Mouse (Mus musculus): ENCODE measurements at regions not wholly inside any gene's neighbourhood (a gene's known extent, or its start where the extent isn't known, plus 50 kb on each side); places are given as distances from the start of the nearest gene placed in this dataset.

DNA sequence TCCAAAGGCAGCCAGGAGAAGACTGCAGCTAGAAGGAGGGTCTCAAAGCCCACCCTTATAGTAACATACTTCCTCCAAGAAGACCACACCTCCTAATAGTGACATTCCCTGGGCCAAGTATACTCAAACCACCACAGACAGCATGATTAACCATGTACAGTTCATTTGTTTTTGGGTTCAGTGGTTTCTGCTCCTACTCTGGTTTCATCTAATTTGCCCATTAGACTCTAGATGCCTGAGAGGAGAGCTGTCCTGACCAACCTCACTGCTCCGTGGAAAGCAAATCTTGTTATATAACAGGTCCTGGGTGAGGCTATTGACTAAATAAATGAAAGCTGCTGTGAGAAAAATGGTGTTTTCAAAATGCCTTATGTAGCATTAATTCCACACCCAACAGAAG, 272.2 kb downstream of the Hace1 start:
- Histone ChIP-seq H3K9me3 (ENCODE audit: low read length) (no peaks in the 10 kb centered on the region), H3K27me3 (ENCODE audit: insufficient read depth, low read length) (no peaks in the 10 kb centered on the region), H3K4me3 (ENCODE audit: low read depth, low read length) (no peak overlapping the region), H3K36me3 (ENCODE audit: insufficient read depth, low read length) (no peaks in the 10 kb centered on the region), H3K4me1 (ENCODE audit: insufficient read depth, low read length) (no peaks in the 10 kb centered on the region), H3K9ac (replicated peaks; ENCODE audit: low read length, poor library complexity, severe bottlenecking) (no peak overlapping the region), H3K4me2 (ENCODE audit: low read depth, low read length, poor library complexity, severe bottlenecking) (no peak overlapping the region), H3K27ac (ENCODE audit: low read depth, low read length) (no peak overlapping the region)
- WGBS, result 79% methylated on average over 1 of the region's 1 CpGs
- DNase-seq (ENCODE audit: low spot score) (no peak), ATAC-seq (ENCODE audit: low FRiP score) (no peak)
- TF ChIP-seq CTCF (IDR thresholded peaks at IDR 0.05), result no peak

DNA sequence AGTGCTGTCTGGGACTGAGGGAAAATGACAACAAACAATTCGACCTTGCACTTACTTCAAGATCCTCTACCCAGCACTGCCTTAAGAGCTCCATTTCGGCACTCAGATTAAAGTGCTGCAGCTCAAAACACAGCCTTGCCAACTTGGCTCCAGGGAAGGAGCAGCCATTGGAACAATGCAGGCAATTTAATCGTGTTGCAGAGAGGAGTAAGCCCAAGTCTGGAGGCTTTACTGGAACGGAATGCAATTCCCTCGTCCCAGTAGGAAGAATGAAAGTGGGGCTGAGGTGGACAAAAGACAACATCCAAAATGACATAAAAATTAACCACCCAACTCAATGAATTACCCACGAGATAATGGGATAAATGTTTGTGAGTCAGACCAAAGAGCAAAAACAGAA, 273.0 kb downstream of the Hace1 start:
- H3K27me3 ChIP-seq (ENCODE audit: insufficient read depth, low read length), result no peaks in the 10 kb centered on the region
- WGBS, result 25% methylated on average over 6 of the region's 6 CpGs
- TF ChIP-seq CTCF (IDR thresholded peaks at IDR 0.05), result no peak
- H3K9me3 ChIP-seq (ENCODE audit: low read length), result no peaks in the 10 kb centered on the region
- H3K27ac ChIP-seq (ENCODE audit: low read depth, low read length), result no peak overlapping the region
- no peak overlapping the region for H3K9ac ChIP-seq (replicated peaks; ENCODE audit: low read length, poor library complexity, severe bottlenecking)
- no peak for ATAC-seq (ENCODE audit: low FRiP score)
- no peaks in the 10 kb centered on the region for H3K4me1 ChIP-seq (ENCODE audit: insufficient read depth, low read length)
- no peak overlapping the region for H3K4me2 ChIP-seq (ENCODE audit: low read depth, low read length, poor library complexity, severe bottlenecking)
- no peak overlapping the region for H3K4me3 ChIP-seq (ENCODE audit: low read depth, low read length)
- DNase-seq (ENCODE audit: low spot score), result no peak
- H3K36me3 ChIP-seq (ENCODE audit: insufficient read depth, low read length), result no peaks in the 10 kb centered on the region

DNA sequence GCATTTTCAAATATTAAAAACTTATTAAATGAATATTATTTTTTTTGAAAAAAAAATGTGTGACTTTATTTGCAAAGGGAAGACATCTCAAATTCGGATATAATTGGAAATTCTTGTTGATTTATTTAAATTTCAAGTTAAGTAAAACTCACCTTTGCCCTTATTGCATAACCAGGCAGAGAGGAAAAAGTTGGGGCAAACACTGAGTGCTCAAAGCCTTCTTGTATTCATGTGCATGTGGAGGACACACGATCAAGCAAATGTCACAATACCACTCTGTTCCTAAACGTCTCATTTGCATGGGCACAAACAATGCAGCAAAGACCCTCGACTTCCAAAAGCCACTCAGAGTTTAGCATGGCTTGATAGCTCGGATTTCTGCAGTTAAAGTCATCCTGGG, 275.1 kb downstream of the Hace1 start:
- ATAC-seq (ENCODE audit: low FRiP score) (no peak), DNase-seq (ENCODE audit: low spot score) (no peak)
- no peak for TF ChIP-seq CTCF (IDR thresholded peaks at IDR 0.05)
- H3K4me2 ChIP-seq (ENCODE audit: low read depth, low read length, poor library complexity, severe bottlenecking), result no peak overlapping the region
- H3K36me3 ChIP-seq (ENCODE audit: insufficient read depth, low read length), result no peaks in the 10 kb centered on the region
- no peak overlapping the region for H3K9ac ChIP-seq (replicated peaks; ENCODE audit: low read length, poor library complexity, severe bottlenecking)
- H3K4me1 ChIP-seq (ENCODE audit: insufficient read depth, low read length), result no peaks in the 10 kb centered on the region
- no peaks in the 10 kb centered on the region for H3K27me3 ChIP-seq (ENCODE audit: insufficient read depth, low read length)
- no peak overlapping the region for H3K27ac ChIP-seq (ENCODE audit: low read depth, low read length)
- WGBS, result 62% methylated on average over 5 of the region's 5 CpGs
- H3K9me3 ChIP-seq (ENCODE audit: low read length), result no peaks in the 10 kb centered on the region
- no peak overlapping the region for H3K4me3 ChIP-seq (ENCODE audit: low read depth, low read length)

DNA sequence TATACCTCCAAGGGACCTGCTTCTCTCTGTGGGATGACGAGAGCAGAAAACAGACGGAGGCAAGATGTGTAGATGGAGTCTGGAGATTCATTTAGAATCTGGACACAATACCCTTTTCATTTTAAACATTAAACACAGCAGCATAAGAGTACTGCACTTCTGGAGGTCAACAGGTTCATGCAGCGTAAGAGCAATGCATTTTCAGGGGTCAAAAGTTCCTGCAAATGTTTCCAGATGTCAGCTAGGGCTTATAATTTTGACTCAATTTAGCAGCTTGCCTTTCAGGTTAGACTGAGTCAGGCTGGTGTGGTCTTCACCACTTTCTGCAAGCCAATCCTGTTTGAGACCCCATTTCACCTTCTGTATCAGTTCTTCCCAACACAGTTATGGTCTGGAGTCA, 277.9 kb downstream of the Hace1 start:
- ATAC-seq (ENCODE audit: low FRiP score) (no peak), DNase-seq (ENCODE audit: low spot score) (no peak)
- TF ChIP-seq CTCF (IDR thresholded peaks at IDR 0.05), result no peak
- Histone ChIP-seq H3K4me2 (ENCODE audit: low read depth, low read length, poor library complexity, severe bottlenecking) (no peak overlapping the region), H3K27ac (ENCODE audit: low read depth, low read length) (no peak overlapping the region), H3K4me3 (ENCODE audit: low read depth, low read length) (no peak overlapping the region), H3K27me3 (ENCODE audit: insufficient read depth, low read length) (no peaks in the 10 kb centered on the region), H3K4me1 (ENCODE audit: insufficient read depth, low read length) (no peaks in the 10 kb centered on the region), H3K36me3 (ENCODE audit: insufficient read depth, low read length) (no peaks in the 10 kb centered on the region), H3K9ac (replicated peaks; ENCODE audit: low read length, poor library complexity, severe bottlenecking) (no peak overlapping the region), H3K9me3 (ENCODE audit: low read length) (no peaks in the 10 kb centered on the region)
- WGBS, result 84% methylated on average over 3 of the region's 3 CpGs

DNA sequence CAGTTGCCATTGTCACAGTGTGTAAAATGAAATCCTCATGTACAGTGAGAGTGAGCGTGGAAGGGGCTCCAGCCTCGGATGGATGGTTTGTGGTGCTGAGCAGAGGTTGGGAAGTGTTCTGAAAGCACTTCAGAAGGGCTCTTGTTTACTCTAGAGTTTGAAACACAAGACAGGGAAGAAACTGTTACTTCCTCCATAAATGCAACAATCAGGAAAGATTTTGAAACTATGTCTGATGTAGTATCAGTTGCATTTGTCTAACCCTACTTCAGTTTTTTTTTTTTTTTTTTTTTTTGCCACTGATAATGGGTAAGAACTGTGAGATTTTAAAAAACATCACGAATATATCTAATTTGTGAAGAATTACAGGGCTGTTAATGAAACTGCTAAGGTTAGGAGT, 281.5 kb downstream of the Hace1 start:
- WGBS, result 70% methylated on average over 3 of the region's 3 CpGs

DNA sequence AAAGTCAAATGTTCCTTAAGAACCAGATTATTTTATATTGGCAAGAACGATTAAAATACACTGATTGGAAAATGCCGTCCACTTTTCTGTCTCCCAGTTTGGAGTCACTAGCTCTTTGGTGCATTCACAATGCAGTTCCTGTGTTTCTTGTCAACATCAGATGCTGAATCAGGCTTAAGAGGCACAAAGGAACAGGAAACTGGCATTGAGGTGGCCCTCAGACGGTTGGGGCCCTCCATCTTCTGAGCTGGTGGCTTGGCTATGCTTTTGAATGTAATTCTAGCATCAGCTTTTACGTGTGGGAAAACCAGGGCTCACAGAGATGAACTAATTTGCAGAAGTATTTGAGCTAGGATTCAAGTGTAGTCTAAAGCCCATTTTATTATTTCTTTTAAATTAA, 282.3 kb downstream of the Hace1 start:
- H3K9ac ChIP-seq (replicated peaks; ENCODE audit: low read length, poor library complexity, severe bottlenecking), result no peak overlapping the region
- WGBS, result 51% methylated on average over 4 of the region's 4 CpGs
- H3K27ac ChIP-seq (ENCODE audit: low read depth, low read length), result no peak overlapping the region
- no peaks in the 10 kb centered on the region for H3K4me1 ChIP-seq (ENCODE audit: insufficient read depth, low read length)
- H3K4me2 ChIP-seq (ENCODE audit: low read depth, low read length, poor library complexity, severe bottlenecking), result no peak overlapping the region
- H3K4me3 ChIP-seq (ENCODE audit: low read depth, low read length), result no peak overlapping the region
- no peak for DNase-seq (ENCODE audit: low spot score)
- no peaks in the 10 kb centered on the region for H3K9me3 ChIP-seq (ENCODE audit: low read length)
- H3K36me3 ChIP-seq (ENCODE audit: insufficient read depth, low read length), result no peaks in the 10 kb centered on the region
- no peak for TF ChIP-seq CTCF (IDR thresholded peaks at IDR 0.05)
- no peaks in the 10 kb centered on the region for H3K27me3 ChIP-seq (ENCODE audit: insufficient read depth, low read length)
- ATAC-seq (ENCODE audit: low FRiP score), result no peak

More for the DNA sequence above, 281.5 kb downstream of the Hace1 start:
- no peak overlapping the region for H3K4me3 ChIP-seq (ENCODE audit: low read depth, low read length)
- no peaks in the 10 kb centered on the region for H3K4me1 ChIP-seq (ENCODE audit: insufficient read depth, low read length)
- DNase-seq (ENCODE audit: low spot score), result no peak
- H3K27ac ChIP-seq (ENCODE audit: low read depth, low read length), result no peak overlapping the region
- no peak overlapping the region for H3K9ac ChIP-seq (replicated peaks; ENCODE audit: low read length, poor library complexity, severe bottlenecking)
- no peak overlapping the region for H3K4me2 ChIP-seq (ENCODE audit: low read depth, low read length, poor library complexity, severe bottlenecking)
- H3K9me3 ChIP-seq (ENCODE audit: low read length), result no peaks in the 10 kb centered on the region
- no peak for TF ChIP-seq CTCF (IDR thresholded peaks at IDR 0.05)
- ATAC-seq (ENCODE audit: low FRiP score), result no peak
- H3K27me3 ChIP-seq (ENCODE audit: insufficient read depth, low read length), result no peaks in the 10 kb centered on the region
- no peaks in the 10 kb centered on the region for H3K36me3 ChIP-seq (ENCODE audit: insufficient read depth, low read length)

DNA sequence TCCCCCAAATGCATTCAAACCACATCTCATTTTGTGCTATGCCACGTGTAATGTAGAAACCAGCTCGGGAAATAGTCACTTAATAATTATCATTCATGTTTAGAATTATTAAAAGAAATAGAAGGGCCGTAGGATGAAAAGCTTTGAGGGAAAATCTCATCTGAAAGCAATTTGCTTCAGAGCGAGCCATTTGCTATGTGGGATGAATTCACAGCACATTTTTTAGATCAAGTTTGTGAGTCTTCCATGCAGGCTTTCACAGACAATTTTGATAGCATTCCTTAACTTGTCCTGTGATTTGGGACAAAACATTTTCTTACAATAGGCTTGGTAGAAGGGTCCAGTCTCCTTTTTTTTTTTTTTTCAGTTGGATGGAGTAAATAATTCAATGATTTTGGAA, 283.1 kb downstream of the Hace1 start:
- TF ChIP-seq CTCF (IDR thresholded peaks at IDR 0.05), result no peak
- no peak overlapping the region for H3K4me2 ChIP-seq (ENCODE audit: low read depth, low read length, poor library complexity, severe bottlenecking)
- no peaks in the 10 kb centered on the region for H3K36me3 ChIP-seq (ENCODE audit: insufficient read depth, low read length)
- ATAC-seq (ENCODE audit: low FRiP score) (no peak), DNase-seq (ENCODE audit: low spot score) (no peak)
- H3K27me3 ChIP-seq (ENCODE audit: insufficient read depth, low read length), result no peaks in the 10 kb centered on the region
- no peak overlapping the region for H3K9ac ChIP-seq (replicated peaks; ENCODE audit: low read length, poor library complexity, severe bottlenecking)
- H3K27ac ChIP-seq (ENCODE audit: low read depth, low read length), result no peak overlapping the region
- H3K4me1 ChIP-seq (ENCODE audit: insufficient read depth, low read length), result no peaks in the 10 kb centered on the region
- no peak overlapping the region for H3K4me3 ChIP-seq (ENCODE audit: low read depth, low read length)
- WGBS, result 45% methylated on average over 4 of the region's 4 CpGs
- no peaks in the 10 kb centered on the region for H3K9me3 ChIP-seq (ENCODE audit: low read length)
